Mouse (Mus musculus): ENCODE measurements around the gene Mrpl4.
"Not testable (repeated sequence)": the region's sequence is repeated elsewhere in the genome, so short reads cannot be mapped to it uniquely, and the experiment has no call there.

The Mrpl4 gene

GRCm38 (mm10) chr9:21041308-21041707 lies 38.8 kb downstream of the Mrpl4 start:
- peak; percentile 78 for DNase-seq (ENCODE audit: low spot score)

- DNase-seq (ENCODE audit: low spot score), result no peak
These were observed 41.0 kb downstream of the Mrpl4 start for GRCm38 (mm10) chr9:21043563-21043962.

GRCm38 (mm10) chr9:21044785-21045184 lies 42.2 kb downstream of the Mrpl4 start:
- DNase-seq (ENCODE audit: low spot score), result not testable (repeated sequence)

- DNase-seq (ENCODE audit: low spot score), result no peak
These were observed 42.7 kb downstream of the Mrpl4 start for GRCm38 (mm10) chr9:21045235-21045634.

GRCm38 (mm10) chr9:21051578-21051977 lies 49.0 kb downstream of the Mrpl4 start:
- DNase-seq (ENCODE audit: low spot score), result no peak

Measured in left cerebral cortex, adult 11 months (tissue).